Mouse (Mus musculus): ENCODE measurements around the gene 4430402I18Rik. TPM values are rescaled to one million over a fixed set of nuclear protein-coding genes. Genes with fewer than 3 reads are reported as not detected.

The 4430402I18Rik gene
- total RNA-seq (2021): 10 to 100 TPM; 22.6 to 27.0 TPM
- 16.8 and 20.6 TPM in 2 replicates for polyA plus RNA-seq (2012; rRNA removed)
- long read RNA-seq, partial matches to known transcripts: 2 of 25 reads
- long read RNA-seq, other reads (novel, unspliced or antisense): 22 of 25 reads

- H3K4me3 ChIP-seq: no peak within 1 kb of the TSS
- H3K4me1 ChIP-seq (ENCODE audit: control insufficient read depth, insufficient read depth, low read length): peaks cover 17% of the 10 kb centered on the region
- H3K79me2 ChIP-seq (replicated peaks; ENCODE audit: control insufficient read depth, insufficient read depth, low read length): 0 out of 2 replicates have a peak, but pooled peaks cover 2% of the 10 kb centered on the region
- intact Hi-C loops (cut with DNase I): no loop called here
- no peak within 1 kb of the TSS for H3K9ac ChIP-seq (ENCODE audit: low read depth, low read length)
- TF ChIP-seq EP300 (IDR thresholded peaks at IDR 0.05; ENCODE audit: insufficient read depth, low read depth, low read length): no peak
- TF ChIP-seq CTCF (IDR thresholded peaks at IDR 0.05): no peak
- TF ChIP-seq POLR2A (IDR thresholded peaks at IDR 0.05; ENCODE audit: insufficient read depth, low read depth, low read length): no peak
- H3K27me3 ChIP-seq (ENCODE audit: control insufficient read depth, insufficient read depth, low read length): no peaks in the 10 kb centered on the region
- WGBS: 44% methylated on average over 11 of the region's 11 CpGs
- H3K36me3 ChIP-seq (ENCODE audit: control insufficient read depth, insufficient read depth, low read length): peaks cover 12% of the 10 kb centered on the region
- no peak within 1 kb of the TSS for H3K27ac ChIP-seq
- no peak for DNase-seq
Measured at GRCm38 (mm10) chr19:28967652-28968051, at the start of gene 4430402I18Rik. 4430402I18Rik (minus strand) TSS chr19:28967800.

GRCm38 (mm10) chr19:29016786-29017185 is 49.2 kb upstream of the 4430402I18Rik start:
- WGBS: 57% methylated on average over 5 of the region's 5 CpGs
- H3K27ac ChIP-seq: peak overlapping the region; percentile 7
- no peak for DNase-seq
- TF ChIP-seq CTCF (IDR thresholded peaks at IDR 0.05) (0 out of 2 replicates have a peak, but pooled peaks have one; percentile 7), EP300 (IDR thresholded peaks at IDR 0.05; ENCODE audit: insufficient read depth, low read depth, low read length) (no peak), POLR2A (IDR thresholded peaks at IDR 0.05; ENCODE audit: insufficient read depth, low read depth, low read length) (no peak)
- peaks cover 30% of the 10 kb centered on the region for H3K36me3 ChIP-seq (ENCODE audit: control insufficient read depth, insufficient read depth, low read length)
- peaks cover 3% of the 10 kb centered on the region for H3K4me1 ChIP-seq (ENCODE audit: control insufficient read depth, insufficient read depth, low read length)
- no peak overlapping the region for H3K9ac ChIP-seq (ENCODE audit: low read depth, low read length)
- H3K27me3 ChIP-seq (ENCODE audit: control insufficient read depth, insufficient read depth, low read length): no peaks in the 10 kb centered on the region
- intact Hi-C loops (cut with DNase I): no loop called here
- H3K79me2 ChIP-seq (replicated peaks; ENCODE audit: control insufficient read depth, insufficient read depth, low read length): no peaks in the 10 kb centered on the region
- H3K4me3 ChIP-seq: no peak overlapping the region

- peak overlapping the region; percentile 7 for H3K27ac ChIP-seq
Measured at GRCm38 (mm10) chr19:29016204-29016765, 48.7 kb upstream of the 4430402I18Rik start.

GRCm38 (mm10) chr19:29015410-29016203 is 48.0 kb upstream of the 4430402I18Rik start:
- whole genome bisulfite sequencing: 66% methylated on average over 8 of the region's 8 CpGs
- Histone ChIP-seq H3K4me3 (no peak overlapping the region), H3K27me3 (ENCODE audit: control insufficient read depth, insufficient read depth, low read length) (no peaks in the 10 kb centered on the region), H3K9ac (ENCODE audit: low read depth, low read length) (no peak overlapping the region), H3K79me2 (replicated peaks; ENCODE audit: control insufficient read depth, insufficient read depth, low read length) (no peaks in the 10 kb centered on the region), H3K27ac (peak overlapping the region; percentile 15), H3K4me1 (ENCODE audit: control insufficient read depth, insufficient read depth, low read length) (peaks cover 3% of the 10 kb centered on the region), H3K36me3 (ENCODE audit: control insufficient read depth, insufficient read depth, low read length) (peaks cover 30% of the 10 kb centered on the region)
- no peak for DNase-seq
- TF ChIP-seq CTCF (IDR thresholded peaks at IDR 0.05) (no peak), POLR2A (IDR thresholded peaks at IDR 0.05; ENCODE audit: insufficient read depth, low read depth, low read length) (no peak), EP300 (IDR thresholded peaks at IDR 0.05; ENCODE audit: insufficient read depth, low read depth, low read length) (no peak)
- intact Hi-C loops (cut with DNase I): no loop called here

More at GRCm38 (mm10) chr19:29016204-29016765, 48.7 kb upstream of the 4430402I18Rik start:
- DNase-seq: no peak
- Histone ChIP-seq H3K9ac (ENCODE audit: low read depth, low read length) (no peak overlapping the region), H3K79me2 (replicated peaks; ENCODE audit: control insufficient read depth, insufficient read depth, low read length) (no peaks in the 10 kb centered on the region), H3K4me1 (ENCODE audit: control insufficient read depth, insufficient read depth, low read length) (peaks cover 3% of the 10 kb centered on the region), H3K27me3 (ENCODE audit: control insufficient read depth, insufficient read depth, low read length) (no peaks in the 10 kb centered on the region), H3K4me3 (no peak overlapping the region), H3K36me3 (ENCODE audit: control insufficient read depth, insufficient read depth, low read length) (peaks cover 30% of the 10 kb centered on the region)
- TF ChIP-seq POLR2A (IDR thresholded peaks at IDR 0.05; ENCODE audit: insufficient read depth, low read depth, low read length) (no peak), CTCF (IDR thresholded peaks at IDR 0.05) (no peak), EP300 (IDR thresholded peaks at IDR 0.05; ENCODE audit: insufficient read depth, low read depth, low read length) (no peak)
- 39% methylated on average over 5 of the region's 5 CpGs for WGBS
- intact Hi-C loops (cut with DNase I): no loop called here

GRCm38 (mm10) chr19:29014466-29015055 is 47.0 kb upstream of the 4430402I18Rik start:
- 60% methylated on average over 5 of the region's 5 CpGs for WGBS
- no peak overlapping the region for H3K27ac ChIP-seq
- TF ChIP-seq CTCF (IDR thresholded peaks at IDR 0.05) (no peak), EP300 (IDR thresholded peaks at IDR 0.05; ENCODE audit: insufficient read depth, low read depth, low read length) (no peak), POLR2A (IDR thresholded peaks at IDR 0.05; ENCODE audit: insufficient read depth, low read depth, low read length) (no peak)

More at GRCm38 (mm10) chr19:29014466-29015055, 47.0 kb upstream of the 4430402I18Rik start:
- DNase-seq: no peak
- Histone ChIP-seq H3K4me1 (ENCODE audit: control insufficient read depth, insufficient read depth, low read length) (peaks cover 3% of the 10 kb centered on the region), H3K36me3 (ENCODE audit: control insufficient read depth, insufficient read depth, low read length) (peaks cover 30% of the 10 kb centered on the region), H3K27me3 (ENCODE audit: control insufficient read depth, insufficient read depth, low read length) (no peaks in the 10 kb centered on the region), H3K79me2 (replicated peaks; ENCODE audit: control insufficient read depth, insufficient read depth, low read length) (no peaks in the 10 kb centered on the region), H3K4me3 (no peak overlapping the region), H3K9ac (ENCODE audit: low read depth, low read length) (no peak overlapping the region)
- intact Hi-C loops (cut with DNase I): no loop called here

All from heart, adult 2 months (tissue).